10 mouse cellular contexts compared by ENCODE assay signal in the genomic region with DNA sequence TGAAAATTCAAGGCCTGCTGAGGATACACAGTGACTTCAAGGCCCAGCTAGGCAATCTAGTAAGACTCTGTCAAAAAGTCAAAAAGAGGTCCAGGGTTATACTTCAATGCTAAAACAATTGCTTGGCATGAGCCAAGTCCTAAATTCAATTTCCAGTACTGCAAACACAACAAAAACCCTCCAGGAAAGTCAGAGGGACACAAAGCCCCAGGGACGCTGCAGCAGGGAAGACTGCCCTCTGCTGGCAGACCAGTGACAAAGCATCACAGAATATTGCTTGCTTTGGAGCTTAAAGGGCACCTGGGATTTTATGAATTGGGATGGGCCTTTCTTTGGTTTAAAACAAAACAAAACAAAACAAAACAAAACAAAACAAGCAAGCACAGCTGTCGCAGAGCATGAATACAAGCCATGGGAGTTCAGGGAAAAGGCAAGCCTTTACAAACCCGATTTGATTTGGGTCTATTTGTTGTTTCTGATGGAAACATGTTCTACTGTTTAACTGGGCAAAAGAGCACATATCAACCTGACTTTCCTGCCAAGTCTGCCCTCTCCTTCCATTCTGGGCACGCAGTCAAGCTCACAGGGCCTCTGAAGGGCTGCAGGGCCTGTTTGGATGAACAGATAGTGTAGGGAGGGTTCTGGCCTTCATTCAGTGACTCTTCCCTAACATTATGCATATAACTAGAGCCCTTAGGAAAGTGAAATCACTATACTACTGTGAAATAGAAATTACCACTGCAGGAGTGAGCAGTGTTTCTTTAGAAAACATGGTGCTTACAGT. TPM values are rescaled to one million over a fixed set of nuclear protein-coding genes. Genes with fewer than 3 reads are reported as not detected.
DNase-seq lines count a peak whose midpoint lies in the region; ATAC-seq and TF ChIP-seq lines count a peak whose summit lies in the region.
"Had no signal": no experiment of that assay in that cellular context is flagged by ENCODE, and none has a peak within 500 bp of the region (broad histone marks: within the 10 kb centered on the region; RNA-seq: fewer than 3 reads in every experiment).

No protein-coding gene starts in this region.

- no peaks in the 10 kb centered on the region for H3K27me3 ChIP-seq in cerebellum, adult 2 months (ENCODE audit: control insufficient read depth, insufficient read depth, low read length)
- H3K27me3 ChIP-seq: heart, embryonic 15.5 days had no signal

- no peak overlapping the region for H3K27ac ChIP-seq in cerebellum, adult 2 months (ENCODE audit: insufficient read depth, low read length)
- H3K27ac ChIP-seq: heart, embryonic 15.5 days had no signal

- TF ChIP-seq POLR2A in cerebellum, adult 2 months (IDR thresholded peaks at IDR 0.05; ENCODE audit: borderline replicate concordance, insufficient read depth, low read length): no peak

- DNase-seq in cerebellum, adult 2 months: peak; percentile 20 to 23
- DNase-seq in left cerebral cortex, postnatal 4 days: peak; percentile 8
- no peak for DNase-seq in left cerebral cortex, postnatal 36 days (ENCODE audit: low spot score in 2 of 2)
- peak; percentile 18 for DNase-seq in T-cell, adult 2 months (ENCODE audit: low spot score)
- peak; percentile 7 for DNase-seq in lung, postnatal 25 days (ENCODE audit: low spot score)
- DNase-seq in Muller cell, postnatal 12 days (ENCODE audit: inconsistent ontology term): no peak

- H3K4me1 ChIP-seq in cerebellum, adult 2 months (ENCODE audit: control insufficient read depth, insufficient read depth, low read length): no peaks in the 10 kb centered on the region
- H3K4me1 ChIP-seq: heart, embryonic 15.5 days; megakaryocyte, embryonic 14.5 days had no signal

- ATAC-seq in cerebellum, adult (ENCODE audit: insufficient number of reproducible peaks, low FRiP score, low TSS enrichment): no peak
- peak; percentile 83 for ATAC-seq in erythroblast, adult 5-6 weeks (replicated peaks; ENCODE audit: low FRiP score, poor library complexity, severe bottlenecking)

- 23% methylated on average over 4 of the region's 4 CpGs for WGBS in cerebellum, adult 2 months

- TF ChIP-seq CTCF in cerebellum, adult 2 months (IDR thresholded peaks at IDR 0.05; ENCODE audit: borderline replicate concordance, insufficient read depth, low read depth, low read length): peak; percentile 72

- intact Hi-C loops in left cerebral cortex, postnatal 4 days (cut with DNase I): no loop called here
- intact Hi-C loops in left cerebral cortex, postnatal 36 days (cut with DNase I): no loop called here

- no peak overlapping the region for H3K4me3 ChIP-seq in cerebellum, adult 2 months (replicated peaks; ENCODE audit: insufficient read depth, low read depth, low read length)
- H3K4me3 ChIP-seq: heart, embryonic 15.5 days; megakaryocyte, embryonic 14.5 days had no signal

RNA-seq across cellular contexts. Expression of a gene that starts 16.3 kb away (rescaled TPM):
- polyA plus RNA-seq in cerebellum, adult 2 months (2012; rRNA removed): 24.9 and 25.6 TPM in 2 replicates
- total RNA-seq in left cerebral cortex, postnatal 4 days (2021): 10 to 100 TPM; 34.0 TPM
- 10 to 100 TPM; 24.1 to 30.4 TPM for total RNA-seq in left cerebral cortex, postnatal 36 days (2021)
- total RNA-seq in erythroblast, adult 5-6 weeks (2015; ENCODE audit: low replicate concordance): 7.1 and 13.2 TPM in 2 replicates
- total RNA-seq in erythroblast, adult 5-6 weeks (2017; ENCODE audit: low replicate concordance): 29.5 and 30.1 TPM in 2 replicates

RNA-seq across cellular contexts. Expression of a gene that starts 29.1 kb away (rescaled TPM):
- 89.1 and 90.7 TPM in 2 replicates for polyA plus RNA-seq in cerebellum, adult 2 months (2012; rRNA removed)
- total RNA-seq in left cerebral cortex, postnatal 4 days (2021): 100 to 1,000 TPM in 1 of 2 experiments, 10 to 100 TPM in 1; 94.5 to 117 TPM
- 10 to 100 TPM; 52.8 to 60.2 TPM for total RNA-seq in left cerebral cortex, postnatal 36 days (2021)
- total RNA-seq in erythroblast, adult 5-6 weeks (2015; ENCODE audit: low replicate concordance): 11.7 and 27.4 TPM in 2 replicates
- 12.4 and 12.7 TPM in 2 replicates for total RNA-seq in erythroblast, adult 5-6 weeks (2017; ENCODE audit: low replicate concordance)

RNA-seq across cellular contexts. Expression of a gene that starts 42.7 kb away (rescaled TPM):
- 13.4 and 13.9 TPM in 2 replicates for polyA plus RNA-seq in cerebellum, adult 2 months (2012; rRNA removed)
- total RNA-seq in left cerebral cortex, postnatal 4 days (2021): 10 to 100 TPM; 12.3 to 13.7 TPM
- total RNA-seq in left cerebral cortex, postnatal 36 days (2021): 10 to 100 TPM; 14.6 to 23.4 TPM
- total RNA-seq in erythroblast, adult 5-6 weeks (2015; ENCODE audit: low replicate concordance): 7.9 and 9.2 TPM in 2 replicates
- total RNA-seq in erythroblast, adult 5-6 weeks (2017; ENCODE audit: low replicate concordance): 17.6 and 23.8 TPM in 2 replicates

Comparison
In these comparisons a context has a peak if more than half of its experiments do, and no peak if none do; other contexts are left out.
1. DNase-seq: peak in cerebellum, adult 2 months (2 of 2), left cerebral cortex, postnatal 4 days (single experiment), T-cell, adult 2 months (single experiment) and lung, postnatal 25 days (single experiment); none in left cerebral cortex, postnatal 36 days (0 of 2) and Muller cell, postnatal 12 days (single experiment).